Mouse (Mus musculus) cerebellum, adult 11 months (tissue): ENCODE data around the gene Gnai2.

Experiments used
- DNase-seq: peaks from one replicate; pipeline ENCODE4 v3.0.0; 2022

The Gnai2 gene

GRCm38 (mm10) chr9:107607653-107608245 lies 27.4 kb downstream of the Gnai2 start:
- DNase-seq, result no peak

GRCm38 (mm10) chr9:107607036-107607435 lies 28.1 kb downstream of the Gnai2 start:
- DNase-seq, result no peak

- DNase-seq, result no peak
Measured at GRCm38 (mm10) chr9:107606591-107606990, 28.6 kb downstream of the Gnai2 start.

GRCm38 (mm10) chr9:107605041-107605661 lies 30.0 kb downstream of the Gnai2 start:
- no peak for DNase-seq

GRCm38 (mm10) chr9:107603251-107603650 lies 31.9 kb downstream of the Gnai2 start:
- no peak for DNase-seq

- peak; percentile 90 for DNase-seq
Measured at GRCm38 (mm10) chr9:107602068-107602648, 33.0 kb downstream of the Gnai2 start.

- no peak for DNase-seq
Measured at GRCm38 (mm10) chr9:107601275-107601674, 33.9 kb downstream of the Gnai2 start.

- no peak for DNase-seq
Measured at GRCm38 (mm10) chr9:107600745-107601144, 34.4 kb downstream of the Gnai2 start.

- no peak for DNase-seq
Measured at GRCm38 (mm10) chr9:107599842-107600241, 35.3 kb downstream of the Gnai2 start.

GRCm38 (mm10) chr9:107599433-107599832 lies 35.7 kb downstream of the Gnai2 start:
- DNase-seq, result no peak

GRCm38 (mm10) chr9:107598385-107598784 lies 36.8 kb downstream of the Gnai2 start:
- DNase-seq, result no peak

GRCm38 (mm10) chr9:107596619-107597569 lies 38.3 kb downstream of the Gnai2 start:
- no peak for DNase-seq

GRCm38 (mm10) chr9:107594281-107595062 lies 40.7 kb downstream of the Gnai2 start:
- DNase-seq, result no peak

GRCm38 (mm10) chr9:107593101-107593976 lies 41.8 kb downstream of the Gnai2 start:
- DNase-seq, result peak; percentile 82

- no peak for DNase-seq
Measured at GRCm38 (mm10) chr9:107590773-107591060, 44.5 kb downstream of the Gnai2 start.

- no peak for DNase-seq
Measured at GRCm38 (mm10) chr9:107590058-107590772, 45.0 kb downstream of the Gnai2 start.

- peak; percentile 61 for DNase-seq
Measured at GRCm38 (mm10) chr9:107587833-107588639, 47.1 kb downstream of the Gnai2 start.

GRCm38 (mm10) chr9:107586974-107587832 lies 48.0 kb downstream of the Gnai2 start, which contains the start of gene Ifrd2:
TSS of gene Ifrd2 (plus strand) at chr9:107587642.
- DNase-seq, result peak; percentile 96

- DNase-seq, result no peak
Measured at GRCm38 (mm10) chr9:107586504-107586903, 48.7 kb downstream of the Gnai2 start.
